Mouse (Mus musculus) embryonic fibroblast, embryonic 13.5 days (primary cell): Measurements from ENCODE around the gene Vwc2.

ENCODE experiments used
- CTCF ChIP-seq: IDR thresholded peaks from 2 replicates; pipeline ENCODE4 v1.5.1; 2011; ENCODE audit warnings: mild to moderate bottlenecking, control low read depth, low read length, moderate library complexity, borderline replicate concordance; ENCODE audit not compliant: insufficient read depth
- POLR2A ChIP-seq: IDR thresholded peaks from 2 replicates; pipeline ENCODE4 v1.6.1; 2011; ENCODE audit warnings: low read depth, mild to moderate bottlenecking, control low read depth, low read length, moderate library complexity

DNA sequence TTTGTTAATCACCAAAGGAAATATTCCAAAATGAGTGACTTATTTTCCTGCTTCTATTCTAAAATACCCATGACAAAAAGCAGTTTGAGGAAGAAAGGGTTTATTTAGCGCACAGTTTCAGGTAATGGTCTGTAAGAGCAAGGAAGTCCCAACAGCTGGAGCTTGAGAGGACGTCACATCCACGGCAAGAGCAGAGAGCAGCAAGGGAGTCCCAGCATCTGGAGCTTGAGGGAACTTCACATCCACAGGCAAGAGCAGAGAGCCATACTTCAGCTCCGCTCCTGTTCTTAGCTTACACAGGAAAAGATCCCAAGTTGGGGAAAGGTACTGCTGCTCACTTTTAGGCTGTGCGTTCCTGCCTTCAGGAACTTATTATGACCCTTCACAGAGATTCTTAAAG, 15.0 kb upstream of the Vwc2 start:
- TF ChIP-seq POLR2A (no peak), CTCF (no peak)
